Mouse (Mus musculus): Measurements from ENCODE around the gene Stra6. TPM values are rescaled to one million over a fixed set of nuclear protein-coding genes. Genes with fewer than 3 reads are reported as not detected.

Gene Stra6
- polyA plus RNA-seq, 1 experiment: 0.29 TPM

DNA sequence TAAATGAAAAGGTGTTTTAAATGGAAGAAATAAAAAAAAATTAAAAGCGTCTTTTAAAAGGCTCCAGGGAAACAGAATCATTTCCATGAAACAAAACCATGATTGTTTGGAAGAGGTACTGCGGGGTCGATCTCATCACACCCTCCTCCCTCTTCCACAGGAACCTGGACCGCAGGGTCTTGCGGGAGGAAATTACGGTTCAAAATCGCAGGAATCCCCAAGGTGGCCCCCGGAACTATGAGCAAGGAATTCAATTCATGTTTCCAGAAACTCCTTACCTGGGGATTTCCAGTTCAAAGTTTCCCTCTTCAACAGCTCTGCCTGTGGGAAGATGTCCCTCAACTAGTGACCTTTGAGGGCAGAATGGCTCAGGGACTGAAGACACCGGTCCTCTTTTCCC lies 50.4 kb downstream of the Stra6 start:
- TF ChIP-seq MYOG (IDR thresholded peaks at IDR 0.05; ENCODE audit: control insufficient read depth, extremely low read depth, insufficient read length) (no peak), USF1 (IDR thresholded peaks at IDR 0.05; ENCODE audit: low read depth) (no peak), MYOD1 (IDR thresholded peaks at IDR 0.05; ENCODE audit: control insufficient read depth, insufficient read length, low read depth) (no peak), CTCF (IDR thresholded peaks at IDR 0.05; ENCODE audit: control insufficient read depth, insufficient read depth, insufficient read length) (no peak), MAX (IDR thresholded peaks at IDR 0.05) (no peak), FOSL1 (IDR thresholded peaks at IDR 0.05; ENCODE audit: insufficient read depth, low read length, poor library complexity, severe bottlenecking) (no peak), CEBPB (IDR thresholded peaks at IDR 0.05; ENCODE audit: low read depth) (no peak)
- Histone ChIP-seq H3K79me3 (ENCODE audit: low read depth) (no peaks in the 10 kb centered on the region), H3K79me2 (ENCODE audit: control insufficient read depth, insufficient read depth) (no peaks in the 10 kb centered on the region), H3K27me3 (ENCODE audit: control insufficient read depth, insufficient read depth, insufficient read length) (peaks cover 7% of the 10 kb centered on the region), H3K36me3 (ENCODE audit: control insufficient read depth, insufficient read depth) (no peaks in the 10 kb centered on the region), H3K4me3 (ENCODE audit: insufficient read depth, poor library complexity, severe bottlenecking) (no peak overlapping the region), H3ac (ENCODE audit: control insufficient read depth, insufficient read length, low read depth) (no peak overlapping the region)

DNA sequence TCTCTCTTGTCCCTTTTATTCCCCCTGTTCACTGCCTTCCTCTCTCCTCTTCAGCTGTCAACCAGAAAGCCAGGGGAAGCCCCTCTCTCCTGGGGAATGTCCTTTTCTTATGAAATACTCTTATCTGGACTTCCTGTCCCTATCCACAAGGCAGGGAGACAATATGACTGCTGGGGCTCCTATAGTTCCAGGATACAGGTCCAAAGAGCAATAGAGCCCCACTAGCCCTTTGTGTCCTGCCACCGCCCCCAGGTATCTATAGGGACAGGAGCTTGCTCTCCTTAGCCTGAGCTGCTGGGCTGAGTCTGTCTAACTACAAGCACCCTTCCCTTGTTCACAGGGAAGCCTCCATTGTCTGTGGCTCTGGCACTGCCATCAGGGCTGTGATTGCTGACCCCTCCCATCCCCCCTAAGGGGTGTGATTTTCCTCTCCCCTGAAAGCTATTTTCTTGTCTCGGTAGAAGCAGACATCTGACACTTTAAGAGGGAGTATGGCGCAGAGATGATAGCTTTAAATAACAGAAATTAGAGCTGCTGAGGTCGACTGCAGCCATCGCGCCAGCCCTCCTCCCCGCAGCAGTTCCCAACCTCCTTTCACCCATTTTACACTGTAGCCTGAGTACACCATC lies 51.8 kb downstream of the Stra6 start:
- Histone ChIP-seq H3K79me2 (ENCODE audit: control insufficient read depth, insufficient read depth) (no peaks in the 10 kb centered on the region), H3ac (ENCODE audit: control insufficient read depth, insufficient read length, low read depth) (no peak overlapping the region), H3K4me3 (ENCODE audit: insufficient read depth, poor library complexity, severe bottlenecking) (no peak overlapping the region), H3K79me3 (ENCODE audit: low read depth) (no peaks in the 10 kb centered on the region), H3K36me3 (ENCODE audit: control insufficient read depth, insufficient read depth) (no peaks in the 10 kb centered on the region), H3K27me3 (ENCODE audit: control insufficient read depth, insufficient read depth, insufficient read length) (peaks cover 7% of the 10 kb centered on the region)
- no peak for TF ChIP-seq MYOG (IDR thresholded peaks at IDR 0.05; ENCODE audit: control insufficient read depth, extremely low read depth, insufficient read length)
- TF ChIP-seq CEBPB (IDR thresholded peaks at IDR 0.05; ENCODE audit: low read depth): no peak
- no peak for TF ChIP-seq CTCF (IDR thresholded peaks at IDR 0.05; ENCODE audit: control insufficient read depth, insufficient read depth, insufficient read length)
- TF ChIP-seq MAX (IDR thresholded peaks at IDR 0.05): no peak
- no peak for TF ChIP-seq FOSL1 (IDR thresholded peaks at IDR 0.05; ENCODE audit: insufficient read depth, low read length, poor library complexity, severe bottlenecking)
- no peak for TF ChIP-seq MYOD1 (IDR thresholded peaks at IDR 0.05; ENCODE audit: control insufficient read depth, insufficient read length, low read depth)
- TF ChIP-seq USF1 (IDR thresholded peaks at IDR 0.05; ENCODE audit: low read depth): no peak

DNA sequence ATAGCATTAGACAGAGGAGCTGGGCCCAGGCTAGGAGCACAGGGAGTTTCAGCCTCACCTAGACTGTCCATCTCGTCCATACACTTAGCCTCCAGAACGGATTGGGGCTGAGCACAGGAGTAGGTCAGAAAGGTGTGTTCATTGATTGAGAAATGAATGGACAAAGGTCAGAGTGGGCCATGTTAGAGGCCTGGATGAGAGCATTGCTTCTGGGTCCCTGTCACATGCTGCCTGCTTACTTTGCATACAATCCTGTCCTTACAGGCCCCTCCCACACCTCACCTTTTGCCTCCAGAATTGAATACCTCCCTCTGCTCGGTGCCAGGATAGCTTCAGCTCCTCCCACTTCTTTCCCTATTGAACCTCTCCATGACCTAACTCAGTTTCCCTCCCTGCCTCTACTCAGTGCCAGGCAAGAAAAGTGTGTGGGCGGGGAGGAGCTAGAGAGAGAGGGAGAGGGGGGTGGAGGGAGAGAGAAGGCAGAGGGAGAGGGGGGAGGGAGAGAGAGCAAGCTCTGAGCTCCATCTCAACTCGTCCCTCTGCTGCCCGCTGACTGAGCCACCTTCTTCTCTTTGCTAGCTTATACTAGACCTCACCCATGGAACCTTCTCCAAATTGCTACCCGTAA lies 52.5 kb downstream of the Stra6 start:
- Histone ChIP-seq H3K36me3 (ENCODE audit: control insufficient read depth, insufficient read depth) (no peaks in the 10 kb centered on the region), H3ac (ENCODE audit: control insufficient read depth, insufficient read length, low read depth) (no peak overlapping the region), H3K79me3 (ENCODE audit: low read depth) (no peaks in the 10 kb centered on the region), H3K4me3 (ENCODE audit: insufficient read depth, poor library complexity, severe bottlenecking) (no peak overlapping the region), H3K27me3 (ENCODE audit: control insufficient read depth, insufficient read depth, insufficient read length) (peaks cover 7% of the 10 kb centered on the region), H3K79me2 (ENCODE audit: control insufficient read depth, insufficient read depth) (no peaks in the 10 kb centered on the region)
- TF ChIP-seq USF1 (IDR thresholded peaks at IDR 0.05; ENCODE audit: low read depth): no peak
- no peak for TF ChIP-seq CTCF (IDR thresholded peaks at IDR 0.05; ENCODE audit: control insufficient read depth, insufficient read depth, insufficient read length)
- no peak for TF ChIP-seq MYOD1 (IDR thresholded peaks at IDR 0.05; ENCODE audit: control insufficient read depth, insufficient read length, low read depth)
- no peak for TF ChIP-seq FOSL1 (IDR thresholded peaks at IDR 0.05; ENCODE audit: insufficient read depth, low read length, poor library complexity, severe bottlenecking)
- no peak for TF ChIP-seq MYOG (IDR thresholded peaks at IDR 0.05; ENCODE audit: control insufficient read depth, extremely low read depth, insufficient read length)
- no peak for TF ChIP-seq CEBPB (IDR thresholded peaks at IDR 0.05; ENCODE audit: low read depth)
- no peak for TF ChIP-seq MAX (IDR thresholded peaks at IDR 0.05)

DNA sequence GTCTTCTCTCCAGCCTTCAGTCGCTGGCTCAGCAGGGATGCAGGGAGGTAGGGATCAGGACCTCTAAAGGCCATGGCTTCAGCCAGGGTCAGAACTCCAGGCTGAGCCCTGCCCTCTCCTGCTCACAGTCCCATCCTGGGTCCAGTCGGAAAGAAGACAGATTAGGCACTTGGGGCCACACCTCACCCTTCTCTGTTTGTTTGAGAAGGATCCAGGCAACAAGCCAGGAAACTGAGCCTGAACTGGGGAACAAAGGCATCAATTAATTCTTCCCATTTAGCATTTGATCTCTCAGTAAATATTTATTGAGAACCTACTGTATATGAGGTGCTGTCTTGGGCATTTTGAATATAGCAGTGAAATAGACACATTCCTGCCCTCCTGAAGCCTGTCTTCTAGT lies 55.1 kb downstream of the Stra6 start, which contains the start of gene Ccdc33:
Gene Ccdc33 (minus strand): TSS at position 153 of the 400 bp plus-strand sequence.
- peaks cover 7% of the 10 kb centered on the region for H3K27me3 ChIP-seq (ENCODE audit: control insufficient read depth, insufficient read depth, insufficient read length)
- H3ac ChIP-seq (ENCODE audit: control insufficient read depth, insufficient read length, low read depth): no peak within 1 kb of the TSS
- TF ChIP-seq MYOG (IDR thresholded peaks at IDR 0.05; ENCODE audit: control insufficient read depth, extremely low read depth, insufficient read length) (no peak), FOSL1 (IDR thresholded peaks at IDR 0.05; ENCODE audit: insufficient read depth, low read length, poor library complexity, severe bottlenecking) (no peak), MAX (IDR thresholded peaks at IDR 0.05) (no peak), MYOD1 (IDR thresholded peaks at IDR 0.05; ENCODE audit: control insufficient read depth, insufficient read length, low read depth) (no peak), CTCF (IDR thresholded peaks at IDR 0.05; ENCODE audit: control insufficient read depth, insufficient read depth, insufficient read length) (no peak)
- H3K79me2 ChIP-seq (ENCODE audit: control insufficient read depth, insufficient read depth): no peaks in the 10 kb centered on the region
- no peaks in the 10 kb centered on the region for H3K36me3 ChIP-seq (ENCODE audit: control insufficient read depth, insufficient read depth)
- H3K4me3 ChIP-seq (ENCODE audit: insufficient read depth, poor library complexity, severe bottlenecking): no peak within 1 kb of the TSS
- H3K79me3 ChIP-seq (ENCODE audit: low read depth): no peaks in the 10 kb centered on the region

DNA sequence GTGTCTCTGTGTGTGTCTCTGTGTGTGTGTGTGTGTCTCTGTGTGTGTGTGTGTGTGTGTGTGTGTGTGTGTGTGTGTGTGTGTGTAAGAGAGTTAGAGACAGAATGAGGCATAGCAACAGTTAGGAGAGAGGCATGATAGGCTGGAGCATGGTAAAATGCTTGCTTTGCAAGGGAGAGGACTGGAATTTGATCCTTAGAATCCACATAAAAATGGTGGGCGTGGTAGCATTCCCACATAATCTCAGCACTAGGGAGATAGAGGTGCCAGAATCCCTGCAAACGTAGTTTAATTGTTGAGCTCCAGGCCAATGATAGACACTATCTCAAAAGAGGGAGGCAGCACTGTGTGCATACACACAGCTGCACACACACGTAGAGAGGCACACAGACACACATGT lies 61.5 kb downstream of the Stra6 start:
- TF ChIP-seq USF1 (IDR thresholded peaks at IDR 0.05; ENCODE audit: low read depth): no peak
- no peak for TF ChIP-seq MAX (IDR thresholded peaks at IDR 0.05)
- no peak for TF ChIP-seq MYOG (IDR thresholded peaks at IDR 0.05; ENCODE audit: control insufficient read depth, extremely low read depth, insufficient read length)
- no peak for TF ChIP-seq FOSL1 (IDR thresholded peaks at IDR 0.05; ENCODE audit: insufficient read depth, low read length, poor library complexity, severe bottlenecking)
- TF ChIP-seq MYOD1 (IDR thresholded peaks at IDR 0.05; ENCODE audit: control insufficient read depth, insufficient read length, low read depth): no peak
- no peak for TF ChIP-seq CEBPB (IDR thresholded peaks at IDR 0.05; ENCODE audit: low read depth)
- Histone ChIP-seq H3K79me3 (ENCODE audit: low read depth) (no peaks in the 10 kb centered on the region), H3K4me3 (ENCODE audit: insufficient read depth, poor library complexity, severe bottlenecking) (no peak overlapping the region)

More for the DNA sequence above, 61.5 kb downstream of the Stra6 start:
- Histone ChIP-seq H3K36me3 (ENCODE audit: control insufficient read depth, insufficient read depth) (no peaks in the 10 kb centered on the region), H3ac (ENCODE audit: control insufficient read depth, insufficient read length, low read depth) (no peak overlapping the region), H3K79me2 (ENCODE audit: control insufficient read depth, insufficient read depth) (no peaks in the 10 kb centered on the region), H3K27me3 (ENCODE audit: control insufficient read depth, insufficient read depth, insufficient read length) (no peaks in the 10 kb centered on the region)
